Mouse (Mus musculus): ENCODE data around the gene Gm20604.

- TF ChIP-seq CTCF (IDR thresholded peaks at IDR 0.05; ENCODE audit: low read depth) (no peak), EP300 (IDR thresholded peaks at IDR 0.05; ENCODE audit: low read depth) (no peak)
Measured at GRCm38 (mm10) chr12:102784899-102785592, 26.6 kb upstream of the Gm20604 start.
